10 mouse cellular contexts compared by ENCODE assay signal in the genomic region with DNA sequence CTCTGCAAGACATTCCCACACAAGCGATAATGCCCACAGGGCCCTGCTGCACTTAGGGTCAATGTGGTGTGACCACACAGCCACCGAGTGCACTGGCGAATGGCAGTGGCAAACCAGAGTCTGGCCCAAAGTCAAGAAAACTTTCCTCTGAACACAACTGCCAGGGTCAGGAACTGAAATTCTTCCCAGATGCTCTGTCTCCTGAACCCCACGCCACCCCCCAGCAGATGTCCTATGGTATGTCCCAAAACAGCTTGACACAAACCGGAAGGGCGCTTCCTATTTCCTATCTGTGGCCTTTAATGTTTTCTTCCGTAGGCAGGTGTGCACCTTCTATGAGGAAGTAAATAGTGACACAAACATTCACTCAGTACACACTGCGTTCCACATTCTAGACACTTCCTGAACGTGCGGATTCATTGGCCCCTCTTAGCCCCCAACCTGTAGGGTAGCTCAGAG. TPM values are rescaled to one million over a fixed set of nuclear protein-coding genes. Genes with fewer than 3 reads are reported as not detected.
DNase-seq lines count a peak whose midpoint lies in the region; ATAC-seq and TF ChIP-seq lines count a peak whose summit lies in the region.
"Had no signal": no experiment of that assay in that cellular context is flagged by ENCODE, and none has a peak within 500 bp of the region (broad histone marks: within the 10 kb centered on the region; RNA-seq: fewer than 3 reads in every experiment).

No protein-coding gene starts in this region.

- no peaks in the 10 kb centered on the region for H3K27me3 ChIP-seq in lung, postnatal 0 days (replicated peaks; ENCODE audit: insufficient read depth, low read length)
- no peaks in the 10 kb centered on the region for H3K27me3 ChIP-seq in limb, embryonic 10.5 days (ENCODE audit: low read depth, poor library complexity, severe bottlenecking)
- no peaks in the 10 kb centered on the region for H3K27me3 ChIP-seq in hindbrain, embryonic 12.5 days

- WGBS in lung, postnatal 0 days, result 54% methylated on average over 10 of the region's 10 CpGs
- WGBS in lung, adult 2 months, result 51% methylated on average over 10 of the region's 10 CpGs
- WGBS in limb, embryonic 10.5 days, result 82% methylated on average over 10 of the region's 10 CpGs
- 78% methylated on average over 10 of the region's 10 CpGs for WGBS in hindbrain, embryonic 12.5 days

- TF ChIP-seq CTCF in lung, postnatal 0 days (IDR thresholded peaks at IDR 0.05), result no peak
- no peak for TF ChIP-seq CTCF in lung, adult 2 months (IDR thresholded peaks at IDR 0.05; ENCODE audit: insufficient read depth, low read length)

- no peak for ATAC-seq in lung, postnatal 0 days
- 0 out of 2 replicates have a peak, but pooled peaks have one; percentile 43 for ATAC-seq in erythroblast, adult 5-6 weeks (replicated peaks; ENCODE audit: low FRiP score, poor library complexity, severe bottlenecking)
- no peak for ATAC-seq in hindbrain, embryonic 12.5 days (ENCODE audit: low FRiP score)

- H3K9ac ChIP-seq in lung, postnatal 0 days (replicated peaks; ENCODE audit: low read depth), result no peak overlapping the region
- H3K9ac ChIP-seq in hindbrain, embryonic 12.5 days, result no peak overlapping the region
- H3K9ac ChIP-seq: hindbrain, embryonic 14.5 days had no signal

- peak; percentile 30 for DNase-seq in lung, postnatal 0 days (ENCODE audit: low spot score)
- no peak for DNase-seq in lung, adult 2 months
- no peak for DNase-seq in limb, embryonic 10.5 days (ENCODE audit: low spot score)
- DNase-seq in thymus, postnatal 14 days, result peak; percentile 43
- no peak for DNase-seq in left cerebral cortex, postnatal 4 days
- DNase-seq in layer of hippocampus, postnatal 36 days, result no peak

- H3K27ac ChIP-seq in lung, postnatal 0 days (ENCODE audit: low read length), result no peak overlapping the region
- H3K27ac ChIP-seq in limb, embryonic 10.5 days, result peak overlapping the region; percentile 44; the same call in 1 of the 2 replicates
- H3K27ac ChIP-seq in hindbrain, embryonic 12.5 days, result no peak overlapping the region
- H3K27ac ChIP-seq: hindbrain, embryonic 14.5 days; stomach, postnatal 0 days had no signal

- H3K4me3 ChIP-seq in lung, postnatal 0 days (ENCODE audit: low read depth, low read length), result no peak overlapping the region
- H3K4me3 ChIP-seq in lung, adult 2 months (replicated peaks; ENCODE audit: extremely low read depth, low read depth, low read length), result no peak overlapping the region
- no peak overlapping the region for H3K4me3 ChIP-seq in limb, embryonic 10.5 days
- H3K4me3 ChIP-seq in hindbrain, embryonic 12.5 days, result no peak overlapping the region

- H3K9me3 ChIP-seq in lung, postnatal 0 days (ENCODE audit: low read length), result no peaks in the 10 kb centered on the region
- no peaks in the 10 kb centered on the region for H3K9me3 ChIP-seq in limb, embryonic 10.5 days (replicated peaks)
- no peaks in the 10 kb centered on the region for H3K9me3 ChIP-seq in hindbrain, embryonic 12.5 days (replicated peaks)

- TF ChIP-seq POLR2A in lung, adult 2 months (IDR thresholded peaks at IDR 0.05; ENCODE audit: borderline replicate concordance, extremely low read depth, low read depth, low read length), result no peak

- H3K36me3 ChIP-seq in lung, postnatal 0 days (ENCODE audit: insufficient read depth, low read length), result no peaks in the 10 kb centered on the region
- no peaks in the 10 kb centered on the region for H3K36me3 ChIP-seq in limb, embryonic 10.5 days
- no peaks in the 10 kb centered on the region for H3K36me3 ChIP-seq in hindbrain, embryonic 12.5 days

- intact Hi-C loops in left cerebral cortex, postnatal 4 days (cut with DNase I), result no loop called here

- TF ChIP-seq EP300 in lung, postnatal 0 days (IDR thresholded peaks at IDR 0.05), result no peak

- H3K4me1 ChIP-seq in lung, postnatal 0 days (ENCODE audit: insufficient read depth, low read depth, low read length), result no peaks in the 10 kb centered on the region
- peaks cover 4% of the 10 kb centered on the region for H3K4me1 ChIP-seq in lung, adult 2 months (ENCODE audit: control insufficient read depth, insufficient read depth, low read length)
- peaks cover 45% of the 10 kb centered on the region for H3K4me1 ChIP-seq in limb, embryonic 10.5 days
- peaks cover 40% of the 10 kb centered on the region for H3K4me1 ChIP-seq in hindbrain, embryonic 12.5 days

- no peak overlapping the region for H3K4me2 ChIP-seq in lung, postnatal 0 days (replicated peaks; ENCODE audit: low read depth, low read length)
- no peak overlapping the region for H3K4me2 ChIP-seq in hindbrain, embryonic 12.5 days (replicated peaks)
- H3K4me2 ChIP-seq: hindbrain, embryonic 14.5 days had no signal

RNA-seq across cellular contexts. Expression of a gene that starts 40.8 kb away (rescaled TPM):
- 342 and 379 TPM in 2 replicates for polyA plus RNA-seq in lung, postnatal 0 days (2015; fragmentation: Nextera tagmentation; extraction: Ambion mirVana)
- 165 and 170 TPM in 2 replicates for polyA plus RNA-seq in lung, adult 2 months (2012; rRNA removed)
- total RNA-seq in erythroblast, adult 5-6 weeks (2015; ENCODE audit: low replicate concordance), result 16.9 and 34.3 TPM in 2 replicates
- total RNA-seq in erythroblast, adult 5-6 weeks (2017; ENCODE audit: low replicate concordance), result 1.1 and 6.4 TPM in 2 replicates
- polyA plus RNA-seq in limb, embryonic 10.5 days (2016; fragmentation: Nextera tagmentation; extraction: Ambion mirVana), result 697 and 777 TPM in 2 replicates
- 891 and 928 TPM in 2 replicates for polyA plus RNA-seq in hindbrain, embryonic 12.5 days (2016; fragmentation: Nextera tagmentation; extraction: Ambion mirVana)
- 100 to 1,000 TPM; 101 to 110 TPM for total RNA-seq in left cerebral cortex, postnatal 4 days (2021)
- total RNA-seq in layer of hippocampus, postnatal 36 days (2021), result 100 to 1,000 TPM in 1 of 2 experiments, 10 to 100 TPM in 1; 98.4 to 111 TPM

Comparison
In these comparisons a context has a peak if more than half of its experiments do, and no peak if none do; other contexts are left out.
1. DNase-seq: peak in lung, postnatal 0 days (single experiment) and thymus, postnatal 14 days (single experiment); none in lung, adult 2 months (single experiment), limb, embryonic 10.5 days (single experiment), left cerebral cortex, postnatal 4 days (single experiment) and layer of hippocampus, postnatal 36 days (0 of 2).